Mouse (Mus musculus): Measurements from ENCODE around the gene Efhd1. TPM values are rescaled to one million over a fixed set of nuclear protein-coding genes. Genes with fewer than 3 reads are reported as not detected.

Gene Efhd1
- total RNA-seq (2015) (not detected in 2 replicates), total RNA-seq (2017) (not detected in 2 replicates)

DNA sequence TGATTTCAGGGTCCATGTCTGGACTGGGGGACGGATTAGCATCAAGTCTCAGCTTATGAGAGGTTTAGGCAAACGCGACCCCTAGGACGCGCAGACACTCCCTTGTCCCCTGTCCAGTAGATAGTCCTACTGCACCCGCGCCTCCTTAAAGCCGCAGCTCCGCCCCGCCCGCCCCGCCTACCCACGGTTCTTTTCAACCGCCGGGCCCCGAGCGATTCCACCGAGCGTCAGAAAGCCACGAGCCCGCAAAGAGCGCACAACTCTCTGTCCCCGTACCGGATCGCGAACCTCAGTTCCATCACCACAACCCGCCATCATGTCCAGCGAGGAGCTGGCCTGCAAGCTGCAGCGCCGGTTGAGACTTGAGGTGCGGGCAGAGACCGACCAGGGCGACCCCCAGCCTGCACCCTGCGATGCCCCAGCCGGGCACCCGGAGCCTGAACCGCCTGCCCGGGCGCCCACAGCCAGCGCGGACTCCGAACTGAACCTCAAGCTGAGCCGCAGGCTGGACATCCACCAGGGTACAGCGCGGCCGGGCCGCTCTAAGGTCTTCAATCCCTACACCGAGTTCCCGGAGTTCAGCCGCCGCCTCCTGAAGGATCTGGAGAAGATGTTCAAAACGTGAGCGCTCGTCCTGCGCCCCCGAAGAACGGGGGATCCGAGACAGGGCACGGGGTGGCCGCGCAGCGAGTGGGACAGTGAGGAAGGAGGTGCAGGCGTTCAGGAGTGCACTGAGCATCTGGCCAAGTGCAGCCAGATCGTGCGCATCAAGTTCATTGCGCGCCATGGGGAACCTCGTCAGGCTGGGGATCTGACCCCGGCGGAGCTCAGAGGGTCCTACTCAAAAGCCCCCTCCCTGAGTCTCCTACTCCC lies at the start of gene Efhd1:
Gene Efhd1, plus strand, starts transcription at position 230 of the 873 bp plus-strand sequence.
- peak; percentile 68 for ATAC-seq (replicated peaks; ENCODE audit: poor library complexity)

DNA sequence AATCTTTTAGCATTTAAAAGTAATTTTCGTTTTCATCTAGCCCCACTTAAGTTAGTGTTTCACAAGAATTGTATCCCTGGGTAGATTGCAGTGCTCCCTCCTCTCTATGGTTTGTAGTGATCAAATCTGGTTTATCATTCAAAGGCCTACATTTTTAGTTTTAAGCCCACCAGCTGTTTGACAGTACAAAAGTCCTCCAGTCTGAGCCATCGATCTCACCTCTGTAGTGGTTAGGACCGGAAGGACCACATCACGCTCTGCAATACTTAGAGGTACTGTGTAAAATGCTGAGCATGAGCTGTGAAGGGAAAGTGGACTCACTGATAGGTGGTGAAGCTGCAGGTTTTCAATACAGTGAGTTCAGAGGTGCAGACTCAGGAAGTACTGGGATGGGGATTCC lies 49.4 kb upstream of the Efhd1 start:
- no peak for ATAC-seq (replicated peaks; ENCODE audit: poor library complexity)

DNA sequence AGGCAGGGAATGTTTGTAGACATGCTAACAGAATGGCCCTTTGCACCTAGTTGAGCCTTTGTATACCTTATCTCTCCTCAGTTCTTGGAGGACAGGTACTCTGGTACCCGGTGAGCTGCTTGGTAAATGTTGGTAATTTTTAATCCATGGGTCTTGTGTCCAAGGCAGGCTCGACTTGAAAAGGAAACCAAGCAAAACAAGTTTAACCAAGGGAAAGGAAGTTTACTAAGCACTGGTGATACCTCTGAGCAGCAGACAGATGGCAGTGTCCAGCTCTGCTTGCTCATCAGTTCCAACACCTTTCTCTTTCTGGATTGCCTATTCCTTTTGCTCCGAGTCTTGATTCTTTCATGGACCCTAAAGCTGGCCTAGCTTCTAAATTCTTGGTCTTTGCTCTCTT lies 46.2 kb upstream of the Efhd1 start:
- 0 out of 2 replicates have a peak, but pooled peaks have one; percentile 26 for ATAC-seq (replicated peaks; ENCODE audit: poor library complexity)

DNA sequence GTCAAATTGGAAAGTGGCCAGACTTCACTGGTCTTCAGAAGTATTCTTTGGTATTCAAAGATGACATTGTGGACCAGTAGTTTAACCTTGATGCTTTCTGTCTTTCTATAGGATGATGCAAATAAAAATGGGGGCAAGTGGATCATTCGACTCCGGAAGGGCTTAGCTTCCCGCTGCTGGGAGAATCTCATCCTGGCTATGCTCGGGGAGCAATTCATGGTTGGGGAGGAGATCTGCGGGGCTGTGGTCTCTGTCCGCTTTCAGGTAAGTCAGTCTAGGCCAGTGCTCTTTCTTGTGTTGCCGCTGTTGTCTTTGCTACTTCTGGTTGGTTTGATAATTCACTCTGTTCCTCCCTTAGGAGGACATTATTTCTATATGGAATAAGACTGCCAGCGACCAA lies 38.4 kb upstream of the Efhd1 start:
- no peak for ATAC-seq (replicated peaks; ENCODE audit: poor library complexity)

DNA sequence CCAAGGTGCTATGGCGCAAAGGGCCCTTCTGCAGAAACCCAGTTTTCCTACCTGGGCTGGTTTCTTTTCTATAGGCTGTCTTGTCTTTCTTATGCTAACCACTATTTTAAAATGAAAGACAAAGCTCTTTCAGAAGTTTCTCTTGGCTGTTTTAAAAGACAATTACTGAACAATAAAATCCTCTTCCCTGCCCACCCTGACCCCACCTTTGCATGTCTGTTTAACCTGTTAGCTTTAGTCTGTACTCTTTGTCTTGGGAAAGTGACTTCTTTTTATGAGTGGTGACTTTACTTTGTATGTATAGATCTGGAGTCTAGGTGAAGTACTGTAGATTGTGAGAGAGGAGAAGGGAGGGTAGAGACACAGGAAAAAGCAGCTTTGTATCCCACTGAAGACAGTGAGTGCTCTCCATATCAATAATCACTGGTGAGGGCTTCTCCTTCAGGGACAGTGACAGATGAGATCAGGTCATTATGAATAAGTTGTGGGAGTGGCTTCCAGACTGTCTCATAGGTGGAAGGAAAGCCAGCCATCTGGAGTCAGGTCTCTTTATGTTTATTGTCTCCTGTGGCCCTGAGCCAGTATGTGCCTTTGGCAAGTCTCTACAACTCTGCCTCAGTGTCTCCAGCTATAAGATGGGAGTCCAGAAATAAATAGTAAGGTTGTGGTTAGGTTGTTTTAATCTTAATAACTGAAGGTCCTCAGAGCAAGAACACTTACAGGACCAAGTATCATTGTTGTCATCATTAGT lies 37.6 kb upstream of the Efhd1 start:
- ATAC-seq (replicated peaks; ENCODE audit: poor library complexity), result no peak

DNA sequence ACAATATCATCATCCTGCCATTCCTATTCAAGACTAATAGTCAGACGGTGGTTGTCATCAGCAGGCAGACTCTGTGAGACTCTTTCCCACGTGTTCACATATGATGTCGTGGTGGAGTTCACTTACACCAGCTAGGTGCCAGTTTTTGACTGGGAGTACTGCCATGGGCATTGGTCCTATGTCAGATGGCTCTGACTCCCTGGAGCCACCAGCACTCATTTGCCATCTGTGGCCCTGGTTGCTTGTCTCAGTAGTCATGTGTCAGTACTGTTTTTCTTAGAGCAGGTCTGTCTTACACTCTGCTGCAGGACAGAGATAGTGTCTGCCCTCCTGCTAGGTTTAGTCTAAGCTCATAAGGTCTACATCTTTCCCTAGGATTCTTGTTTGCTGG lies 37.0 kb upstream of the Efhd1 start:
- no peak for ATAC-seq (replicated peaks; ENCODE audit: poor library complexity)

DNA sequence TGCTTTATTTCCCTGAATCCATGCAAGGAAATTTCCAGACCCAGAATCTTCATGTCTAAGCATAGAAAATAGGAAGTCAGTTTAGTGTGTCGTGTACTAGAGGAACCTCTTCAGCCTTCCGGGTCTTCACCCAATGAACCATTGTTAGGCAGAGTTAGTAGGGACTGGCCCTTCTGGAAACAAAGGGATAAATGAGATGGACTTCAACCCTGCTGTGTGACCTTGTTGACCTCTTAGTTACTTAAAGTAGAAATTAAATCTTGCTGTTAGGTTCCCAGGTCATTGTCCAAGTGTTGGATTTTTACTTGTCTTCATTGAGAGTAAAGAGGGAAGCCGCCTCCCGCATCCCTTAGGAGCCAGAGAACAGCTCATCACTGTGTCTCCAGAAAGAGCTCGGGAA lies 33.6 kb upstream of the Efhd1 start:
- ATAC-seq (replicated peaks; ENCODE audit: poor library complexity), result no peak

DNA sequence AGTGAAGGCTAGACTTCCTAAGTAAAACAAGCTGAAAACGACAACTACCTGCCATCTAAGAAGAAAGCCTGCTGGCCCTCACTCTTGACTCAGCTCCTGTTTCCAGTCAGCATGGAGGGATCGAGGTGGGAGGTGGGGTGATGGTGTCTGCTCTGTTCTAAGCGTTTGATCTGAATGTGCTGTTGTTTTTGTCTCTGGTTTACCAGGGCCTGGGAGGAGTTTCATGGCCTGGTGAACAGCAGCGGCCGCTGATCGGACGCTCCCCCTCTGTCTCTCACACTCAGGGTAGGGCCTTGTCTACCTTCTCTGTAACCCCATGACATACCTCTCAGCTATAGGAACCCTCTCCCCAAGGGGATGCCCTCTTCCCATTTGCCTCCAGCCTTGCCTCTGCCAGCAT lies 32.0 kb upstream of the Efhd1 start:
- no peak for ATAC-seq (replicated peaks; ENCODE audit: poor library complexity)

DNA sequence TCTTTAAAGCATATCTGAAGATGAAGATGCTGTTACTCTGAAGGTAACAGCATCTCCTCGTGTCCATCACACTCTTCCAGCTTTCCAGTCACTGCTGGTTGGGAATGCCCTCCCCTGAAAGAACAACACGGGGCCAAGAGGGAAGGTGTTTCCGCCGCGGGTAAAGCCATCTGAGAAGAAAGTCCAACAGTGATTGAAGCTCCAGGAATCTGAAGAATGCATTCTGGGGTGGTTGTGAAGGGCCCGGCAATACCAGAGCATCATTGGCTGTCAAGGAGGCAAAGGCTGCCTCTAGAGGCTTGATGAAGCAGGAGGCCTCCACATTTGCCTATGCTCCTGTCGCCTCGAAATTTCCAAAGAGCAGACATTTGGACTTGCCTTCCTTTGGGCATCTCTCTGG lies 25.1 kb upstream of the Efhd1 start:
- ATAC-seq (replicated peaks; ENCODE audit: poor library complexity), result no peak

DNA sequence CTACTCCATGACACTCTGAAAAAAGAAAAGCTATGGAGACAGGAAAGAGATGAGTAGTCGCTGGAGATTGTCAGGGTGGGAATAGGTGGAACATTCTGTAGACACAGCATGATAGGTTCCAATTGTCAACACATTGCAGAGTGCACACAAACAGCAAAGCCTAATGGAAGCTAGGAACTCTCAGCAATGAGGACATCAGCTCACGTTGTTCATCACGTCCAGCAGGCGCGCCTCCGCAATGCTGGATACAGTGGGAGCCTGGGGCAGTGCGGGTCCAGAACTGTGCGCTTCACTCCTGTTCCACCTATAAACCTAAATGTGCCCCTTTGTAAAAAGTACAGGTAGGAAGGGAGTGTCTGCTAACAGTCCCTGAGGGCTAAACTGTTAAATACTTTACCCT lies 21.1 kb upstream of the Efhd1 start:
- ATAC-seq (replicated peaks; ENCODE audit: poor library complexity), result no peak

DNA sequence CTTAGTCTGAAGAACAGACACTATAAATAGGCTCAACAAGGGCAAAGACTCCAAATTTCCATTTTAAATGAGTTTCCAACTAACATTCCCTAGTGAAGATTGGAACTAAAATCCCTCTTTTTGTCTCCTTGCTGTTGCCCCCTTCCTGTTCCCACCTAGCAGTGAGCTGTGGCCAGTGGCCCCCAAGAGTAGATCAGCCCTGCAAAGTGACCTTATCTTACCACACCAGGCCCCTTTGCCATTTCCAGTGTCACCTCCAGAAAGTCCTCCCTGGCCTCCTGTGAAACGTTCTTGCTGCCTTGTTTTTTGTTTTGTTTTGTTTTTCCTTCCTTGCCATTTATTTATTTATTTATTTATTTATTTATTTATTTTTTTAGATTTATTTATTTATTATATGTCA lies 18.7 kb upstream of the Efhd1 start:
- no peak for ATAC-seq (replicated peaks; ENCODE audit: poor library complexity)

DNA sequence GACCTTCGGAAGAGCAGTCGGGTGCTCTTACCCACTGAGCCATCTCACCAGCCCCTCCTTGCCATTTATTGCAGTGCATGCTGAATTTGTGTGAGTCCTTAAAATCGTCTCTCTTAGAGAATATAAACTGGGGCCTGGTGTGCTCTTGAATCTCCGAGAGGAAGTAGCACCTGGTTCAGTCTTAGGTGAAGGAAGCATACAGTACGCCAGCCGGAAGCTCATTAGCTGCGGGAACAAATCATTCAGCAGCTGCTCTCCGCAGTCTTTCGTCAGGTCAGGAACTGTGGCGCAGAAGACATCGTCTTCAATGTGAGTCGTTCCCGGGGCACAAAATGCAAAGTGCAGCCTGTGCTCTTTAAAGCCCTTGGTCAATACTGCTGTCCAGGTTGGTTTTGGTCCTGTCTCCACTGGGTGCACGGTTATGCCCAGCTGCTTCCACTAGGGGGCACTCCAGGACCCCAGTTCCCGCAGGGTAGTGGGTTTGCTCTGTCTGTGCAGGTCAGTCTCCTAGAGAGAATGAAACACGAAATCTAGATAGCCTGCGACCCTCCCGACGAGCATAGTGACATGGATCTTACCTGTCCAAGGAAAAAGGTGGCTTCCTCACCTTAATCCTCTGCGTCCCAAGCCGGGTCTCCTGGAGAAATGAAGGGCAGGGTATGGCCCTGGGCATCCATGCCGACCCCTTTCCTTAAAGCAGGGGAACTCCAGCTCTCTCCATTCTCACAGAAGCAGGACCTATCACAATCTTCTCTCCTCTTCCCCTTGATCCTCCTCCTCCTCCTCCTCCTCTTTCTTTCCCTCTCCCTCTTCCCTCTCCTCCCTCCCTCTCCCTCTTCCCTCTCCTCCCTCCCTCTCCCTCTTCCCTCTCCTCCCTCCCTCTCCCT lies 18.0 kb upstream of the Efhd1 start:
- peak; percentile 97 for ATAC-seq (replicated peaks; ENCODE audit: poor library complexity)

DNA sequence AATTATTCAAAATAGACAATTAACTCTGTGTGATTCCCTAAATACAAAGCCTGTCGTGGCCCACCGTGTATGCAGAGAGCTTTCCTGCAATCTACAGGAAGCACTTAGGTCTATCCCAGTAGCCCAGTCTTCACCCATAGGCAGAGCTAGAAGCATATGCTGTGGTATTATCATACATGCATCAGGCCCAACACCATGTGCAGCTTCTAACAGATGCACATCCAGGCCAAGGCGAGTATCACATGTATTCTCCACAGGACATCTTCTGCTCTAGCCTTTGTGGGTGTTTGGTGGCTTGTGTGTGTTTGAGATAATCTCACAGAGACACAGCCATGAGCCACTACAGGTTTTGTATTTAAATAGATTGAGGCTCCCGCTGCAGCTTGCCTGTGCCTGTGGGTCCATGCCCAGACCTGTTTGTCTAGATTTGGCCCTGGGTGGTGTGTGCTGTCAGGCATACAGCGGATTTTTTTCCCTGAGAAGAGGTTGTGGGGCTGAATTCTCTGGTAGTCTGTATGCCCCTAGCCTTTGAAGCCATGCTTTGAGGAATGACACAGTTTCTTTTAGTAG lies 12.0 kb upstream of the Efhd1 start:
- peak; percentile 98 for ATAC-seq (replicated peaks; ENCODE audit: poor library complexity)

DNA sequence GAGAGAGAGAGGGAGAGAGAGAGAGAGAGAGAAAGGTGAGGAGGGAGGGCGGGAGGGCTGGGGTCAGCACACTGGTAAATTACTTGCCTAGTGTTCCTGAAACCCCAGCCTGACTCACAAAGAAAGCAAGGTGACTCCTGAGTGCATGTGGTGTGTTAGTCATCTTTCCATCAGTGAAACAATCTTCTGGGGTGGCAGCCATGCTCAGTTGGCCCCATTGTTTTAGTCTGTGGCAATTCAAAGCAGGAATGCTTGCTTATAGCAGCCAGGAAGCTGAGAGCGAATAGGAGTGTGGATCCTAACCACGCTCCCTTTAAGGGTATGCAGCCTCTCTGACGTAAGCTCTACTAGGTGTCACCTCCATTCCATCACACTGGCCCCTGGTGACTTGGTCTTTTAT lies 9.0 kb upstream of the Efhd1 start:
- no peak for ATAC-seq (replicated peaks; ENCODE audit: poor library complexity)

DNA sequence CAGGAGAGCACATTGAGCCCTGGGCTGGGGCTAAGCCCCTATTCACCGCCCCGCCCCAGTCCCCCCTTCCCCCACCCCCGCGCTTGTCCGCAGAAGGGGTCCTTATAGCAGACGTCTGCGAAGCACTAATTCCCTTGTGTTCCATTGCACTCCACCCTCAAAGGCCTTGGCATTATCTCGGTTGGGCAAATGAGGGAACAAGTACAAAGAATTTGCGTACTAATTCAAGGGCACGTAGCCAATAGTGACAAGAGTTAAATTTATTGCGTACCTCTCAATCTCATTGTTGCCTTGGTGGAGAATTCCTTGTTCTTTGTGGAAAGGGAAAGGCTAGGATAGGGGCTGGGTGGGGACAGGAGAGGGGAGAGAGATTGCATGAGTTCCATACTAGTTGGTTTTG lies 6.5 kb upstream of the Efhd1 start:
- ATAC-seq (replicated peaks; ENCODE audit: poor library complexity), result no peak

DNA sequence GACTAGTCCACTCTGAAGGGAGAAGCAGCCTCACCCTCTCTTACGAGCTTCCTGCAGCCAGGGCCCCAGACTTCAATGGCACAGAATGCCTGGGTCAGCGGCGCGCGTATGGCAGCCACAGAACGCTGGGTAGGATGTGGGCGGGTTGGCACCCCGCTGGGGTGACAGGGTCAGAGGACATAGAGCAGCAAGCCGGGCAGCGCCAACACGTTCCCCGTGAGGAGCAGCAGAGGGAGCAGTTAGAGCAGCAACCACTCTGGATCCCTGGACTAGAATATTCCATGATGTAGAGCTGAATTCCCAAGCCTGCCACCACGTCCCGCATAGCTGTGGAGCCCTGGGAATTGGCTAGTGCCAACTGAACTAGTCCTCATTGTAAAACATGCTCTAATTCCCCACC lies 5.7 kb upstream of the Efhd1 start:
- peak; percentile 70 for ATAC-seq (replicated peaks; ENCODE audit: poor library complexity)

DNA sequence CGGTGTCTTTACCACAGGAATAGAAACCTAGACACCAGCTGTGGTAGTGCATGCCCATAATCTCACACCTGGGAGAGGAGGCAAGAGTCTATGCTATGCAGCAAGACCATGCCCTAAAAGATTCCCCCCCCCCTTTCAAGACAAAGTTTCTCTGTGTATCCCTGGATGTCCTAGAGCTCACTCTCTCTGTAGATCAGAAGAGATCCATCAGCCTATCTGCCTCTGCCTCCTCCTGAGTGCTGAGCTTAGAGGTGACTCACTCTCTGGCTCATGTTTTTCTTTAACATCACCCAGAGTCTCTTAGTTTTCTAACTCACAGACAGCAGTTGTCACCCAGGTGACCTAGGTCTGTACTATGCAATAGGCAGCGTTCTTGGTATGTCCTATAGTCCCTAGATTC lies 4.8 kb upstream of the Efhd1 start:
- no peak for ATAC-seq (replicated peaks; ENCODE audit: poor library complexity)

DNA sequence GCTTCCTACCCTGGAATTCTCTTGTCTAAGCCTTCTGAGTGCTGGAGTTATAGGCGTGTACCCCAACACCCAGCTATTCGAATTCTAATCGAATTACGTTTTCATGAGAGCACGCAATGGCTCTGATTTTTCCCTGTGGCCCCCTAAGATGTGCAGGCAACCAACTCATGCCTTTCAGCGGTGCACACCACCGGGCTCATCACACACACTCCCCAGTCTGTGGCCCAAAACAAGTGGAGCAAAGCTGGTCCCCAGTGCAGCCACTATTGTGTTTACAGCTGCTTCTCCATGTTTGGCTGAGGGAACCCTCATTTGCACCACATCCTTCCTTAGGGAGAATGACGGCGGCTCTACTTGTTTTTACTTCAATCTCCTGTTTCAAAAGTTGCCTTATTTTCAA lies 906 bp upstream of the Efhd1 start:
- ATAC-seq (replicated peaks; ENCODE audit: poor library complexity), result no peak

DNA sequence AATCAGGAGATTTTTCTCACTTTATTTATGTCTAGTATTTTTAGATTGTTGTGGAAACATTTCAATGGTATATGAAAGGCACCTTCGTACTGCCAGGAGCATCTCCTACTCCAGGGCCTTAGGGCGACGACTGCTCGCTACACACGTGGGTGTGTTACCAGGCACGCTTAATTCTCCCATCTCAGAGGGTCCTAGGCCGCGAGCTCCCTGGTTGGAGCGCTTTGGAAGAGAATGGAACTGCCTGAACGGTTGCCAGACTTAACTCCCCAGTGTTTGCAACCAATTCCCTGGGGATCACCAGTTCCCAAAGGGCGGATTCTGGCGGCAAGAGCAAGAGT lies 398 bp upstream of the Efhd1 start:
- ATAC-seq (replicated peaks; ENCODE audit: poor library complexity), result no peak

DNA sequence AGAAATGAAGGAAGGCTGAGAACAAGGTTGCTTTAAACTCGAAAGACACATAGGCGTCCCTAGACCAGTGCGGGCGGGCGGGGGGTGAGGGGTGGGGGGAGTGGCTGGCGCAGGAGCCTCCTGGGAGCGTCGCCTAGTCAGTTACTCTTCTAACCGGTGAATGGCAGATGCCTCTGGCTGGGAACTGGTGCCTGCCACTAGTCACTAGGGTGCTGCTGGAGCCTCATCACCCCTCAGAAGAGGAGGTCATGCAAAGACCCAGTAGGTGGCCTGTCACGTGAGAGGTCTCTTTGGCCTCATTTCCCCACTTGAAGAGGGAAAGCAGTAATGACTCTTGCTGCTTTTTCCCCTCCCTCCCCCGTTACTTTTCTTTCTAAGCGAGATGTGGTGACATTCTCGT lies 1.0 kb downstream of the Efhd1 start:
- ATAC-seq (replicated peaks; ENCODE audit: poor library complexity), result no peak

Measured in megakaryocyte progenitor cell, adult 5-6 weeks (primary cell).